Mouse (Mus musculus) limb, embryonic 10.5 days (tissue): Measurements from ENCODE around the gene Sept5. TPM values are rescaled to one million over a fixed set of nuclear protein-coding genes. Genes with fewer than 3 reads are reported as not detected.
A peak's percentile ranks its signal among the peaks of the same experiment; 100 is the strongest.

Source experiments
- DNase-seq: peaks from one replicate; pipeline ENCODE4 v3.0.0-alpha.2; 2017; ENCODE audit warnings: low spot score
- H3K27ac ChIP-seq: fragments of 300-500 bp; sonication (generic); 2 replicates; pipeline ENCODE4 v1.5.1; 2016; ENCODE audit warnings: mild to moderate bottlenecking
- H3K27me3 ChIP-seq: fragments of 300-500 bp; sonication (generic); 2 replicates; pipeline ENCODE4 v1.6.1; 2016; ENCODE audit warnings: low read depth, mild to moderate bottlenecking; ENCODE audit not compliant: poor library complexity, severe bottlenecking
- H3K36me3 ChIP-seq: fragments of 300-500 bp; sonication (generic); 2 replicates; pipeline ENCODE4 v1.6.1; 2016; ENCODE audit warnings: mild to moderate bottlenecking, moderate library complexity
- H3K4me1 ChIP-seq: fragments of 300-500 bp; sonication (generic); 2 replicates; pipeline ENCODE4 v1.6.1; 2016
- H3K4me3 ChIP-seq: fragments of 300-500 bp; sonication (generic); 2 replicates; pipeline ENCODE4 v1.5.1; 2016; ENCODE audit warnings: mild to moderate bottlenecking, moderate library complexity
- H3K9me3 ChIP-seq: fragments of 300-500 bp; sonication (generic); replicated peaks from 2 replicates; pipeline ENCODE4 v1.6.1; 2016; ENCODE audit warnings: mild to moderate bottlenecking
- WGBS: fragments of 180-500 bp; shearing (Covaris S2); methylation state at CpG from one replicate; pipeline ENCODE4 v1.1.7; 2016; 5-methylcytosine and 5-hydroxymethylcytosine counted together
- polyA plus RNA-seq: library from polyadenylated mRNA; unstranded; fragments of >200 nt; fragmentation: Nextera tagmentation; extraction: Ambion mirVana; gene quantifications from 2 replicates; pipeline ENCODE4 v1.2.1, GENCODE M21; 2016

Gene Sept5
- polyA plus RNA-seq, 1 experiment from 2014 or later = 29.1 TPM

GRCm38 (mm10) chr16:18628206-18628947 is 1.4 kb downstream of the Sept5 start:
- no peak for DNase-seq
- Histone ChIP-seq H3K4me1 (peaks cover 36% of the 10 kb centered on the region), H3K36me3 (peaks cover 17% of the 10 kb centered on the region), H3K4me3 (peak overlapping the region; percentile 83), H3K27ac (peak overlapping the region; percentile 89; the same call in 1 of the 2 replicates), H3K9me3 (no peaks in the 10 kb centered on the region), H3K27me3 (peaks cover 82% of the 10 kb centered on the region)
- WGBS = 66% methylated on average over 7 of the region's 7 CpGs

- Histone ChIP-seq H3K27me3 (peaks cover 87% of the 10 kb centered on the region), H3K4me3 (no peak overlapping the region), H3K27ac (no peak overlapping the region), H3K4me1 (peaks cover 39% of the 10 kb centered on the region), H3K36me3 (peaks cover 29% of the 10 kb centered on the region), H3K9me3 (no peaks in the 10 kb centered on the region)
- DNase-seq = no peak
- WGBS = 37% methylated on average over 3 of the region's 3 CpGs
Measured at GRCm38 (mm10) chr16:18627163-18627562, 2.6 kb downstream of the Sept5 start.

GRCm38 (mm10) chr16:18626376-18626878 is 3.3 kb downstream of the Sept5 start, which contains the start of gene Gm49601:
TSS of gene Gm49601 (minus strand) at chr16:18626427.
- Histone ChIP-seq H3K9me3 (no peaks in the 10 kb centered on the region), H3K4me3 (peak within 1 kb of the TSS; percentile 57), H3K36me3 (peaks cover 29% of the 10 kb centered on the region), H3K27ac (peak within 1 kb of the TSS; percentile 72), H3K4me1 (peaks cover 46% of the 10 kb centered on the region), H3K27me3 (peaks cover 92% of the 10 kb centered on the region)
- DNase-seq = peak; percentile 91
- under 1% methylated on average over 65 of the region's 65 CpGs for WGBS

- WGBS = 9% methylated on average over 26 of the region's 26 CpGs
- DNase-seq = no peak
- peak overlapping the region; percentile 72 for H3K27ac ChIP-seq
Measured at GRCm38 (mm10) chr16:18625791-18626311, 3.9 kb downstream of the Sept5 start.

GRCm38 (mm10) chr16:18625097-18625496 is 4.7 kb downstream of the Sept5 start:
- Histone ChIP-seq H3K4me1 (peaks cover 57% of the 10 kb centered on the region), H3K27me3 (peaks cover 93% of the 10 kb centered on the region)

More at GRCm38 (mm10) chr16:18625791-18626311, 3.9 kb downstream of the Sept5 start:
- peaks cover 92% of the 10 kb centered on the region for H3K27me3 ChIP-seq
- H3K9me3 ChIP-seq = no peaks in the 10 kb centered on the region
- H3K4me3 ChIP-seq = peak overlapping the region; percentile 57
- peaks cover 29% of the 10 kb centered on the region for H3K36me3 ChIP-seq
- H3K4me1 ChIP-seq = peaks cover 52% of the 10 kb centered on the region

GRCm38 (mm10) chr16:18624641-18625040 is 5.1 kb downstream of the Sept5 start:
- DNase-seq = no peak
- H3K4me1 ChIP-seq = peaks cover 56% of the 10 kb centered on the region

More at GRCm38 (mm10) chr16:18625097-18625496, 4.7 kb downstream of the Sept5 start:
- 36% methylated on average over 14 of the region's 14 CpGs for WGBS
- DNase-seq = no peak
- Histone ChIP-seq H3K27ac (no peak overlapping the region), H3K4me3 (no peak overlapping the region), H3K9me3 (no peaks in the 10 kb centered on the region), H3K36me3 (peaks cover 29% of the 10 kb centered on the region)

GRCm38 (mm10) chr16:18623751-18624540 is 5.8 kb downstream of the Sept5 start:
- Histone ChIP-seq H3K27ac (no peak overlapping the region), H3K4me1 (peaks cover 49% of the 10 kb centered on the region)

More at GRCm38 (mm10) chr16:18624641-18625040, 5.1 kb downstream of the Sept5 start:
- Histone ChIP-seq H3K4me3 (no peak overlapping the region), H3K36me3 (peaks cover 29% of the 10 kb centered on the region), H3K9me3 (no peaks in the 10 kb centered on the region), H3K27ac (no peak overlapping the region), H3K27me3 (peaks cover 96% of the 10 kb centered on the region)
- 15% methylated on average over 15 of the region's 15 CpGs for WGBS

GRCm38 (mm10) chr16:18622916-18623750 is 6.6 kb downstream of the Sept5 start:
- Histone ChIP-seq H3K4me3 (0 out of 2 replicates have a peak overlapping the region, but pooled peaks have one; percentile 2), H3K9me3 (no peaks in the 10 kb centered on the region), H3K4me1 (peaks cover 41% of the 10 kb centered on the region), H3K27ac (no peak overlapping the region), H3K36me3 (peaks cover 29% of the 10 kb centered on the region), H3K27me3 (peaks cover 100% of the 10 kb centered on the region)
- no peak for DNase-seq
- 9% methylated on average over 29 of the region's 29 CpGs for WGBS

More at GRCm38 (mm10) chr16:18623751-18624540, 5.8 kb downstream of the Sept5 start:
- Histone ChIP-seq H3K36me3 (peaks cover 29% of the 10 kb centered on the region), H3K9me3 (no peaks in the 10 kb centered on the region), H3K4me3 (no peak overlapping the region), H3K27me3 (peaks cover 100% of the 10 kb centered on the region)
- DNase-seq = no peak
- 12% methylated on average over 15 of the region's 15 CpGs for WGBS

- WGBS = 2% methylated on average over 17 of the region's 17 CpGs
- peaks cover 45% of the 10 kb centered on the region for H3K4me1 ChIP-seq
- H3K27me3 ChIP-seq = peaks cover 100% of the 10 kb centered on the region
- peak; percentile 59 for DNase-seq
- peak within 1 kb of the TSS; percentile 54 for H3K4me3 ChIP-seq
- H3K36me3 ChIP-seq = peaks cover 29% of the 10 kb centered on the region
- H3K27ac ChIP-seq = no peak within 1 kb of the TSS
- no peaks in the 10 kb centered on the region for H3K9me3 ChIP-seq
Measured at GRCm38 (mm10) chr16:18622019-18622418, 7.7 kb downstream of the Sept5 start, which contains the start of gene Gp1bb. TSS of gene Gp1bb (minus strand) at chr16:18622403.

- H3K9me3 ChIP-seq = no peaks in the 10 kb centered on the region
- H3K27me3 ChIP-seq = peaks cover 100% of the 10 kb centered on the region
- H3K27ac ChIP-seq = no peak overlapping the region
- 2% methylated on average over 38 of the region's 38 CpGs for WGBS
- peak overlapping the region; percentile 54 for H3K4me3 ChIP-seq
- H3K36me3 ChIP-seq = peaks cover 29% of the 10 kb centered on the region
- peaks cover 46% of the 10 kb centered on the region for H3K4me1 ChIP-seq
- DNase-seq = peak; percentile 63
Measured at GRCm38 (mm10) chr16:18621362-18622001, 8.3 kb downstream of the Sept5 start.

GRCm38 (mm10) chr16:18620601-18621361 is 9.0 kb downstream of the Sept5 start:
- Histone ChIP-seq H3K4me3 (peak overlapping the region; percentile 54), H3K36me3 (peaks cover 29% of the 10 kb centered on the region), H3K9me3 (no peaks in the 10 kb centered on the region), H3K27ac (peak overlapping the region; percentile 32; the same call in 1 of the 2 replicates), H3K27me3 (peaks cover 100% of the 10 kb centered on the region), H3K4me1 (peaks cover 45% of the 10 kb centered on the region)
- peak; percentile 67 for DNase-seq
- under 1% methylated on average over 74 of the region's 74 CpGs for WGBS
